Mouse (Mus musculus) MN1 (cell line): Measurements from ENCODE around the gene Commd6.
"Not testable (repeated sequence)": the region's sequence is repeated elsewhere in the genome, so short reads cannot be mapped to it uniquely, and the experiment has no call there.

ENCODE experiments used
- DNase-seq: peaks from one replicate; pipeline ENCODE4 v3.0.0-alpha.2; 2016; ENCODE audit warnings: low spot score

Commd6 gene

GRCm38 (mm10) chr14:101608519-101609368, 31.7 kb downstream of the Commd6 start, which contains the start of gene Tbc1d4:
TSS of gene Tbc1d4 (minus strand) at chr14:101609191.
- DNase-seq, result peak; percentile 92

DNA sequence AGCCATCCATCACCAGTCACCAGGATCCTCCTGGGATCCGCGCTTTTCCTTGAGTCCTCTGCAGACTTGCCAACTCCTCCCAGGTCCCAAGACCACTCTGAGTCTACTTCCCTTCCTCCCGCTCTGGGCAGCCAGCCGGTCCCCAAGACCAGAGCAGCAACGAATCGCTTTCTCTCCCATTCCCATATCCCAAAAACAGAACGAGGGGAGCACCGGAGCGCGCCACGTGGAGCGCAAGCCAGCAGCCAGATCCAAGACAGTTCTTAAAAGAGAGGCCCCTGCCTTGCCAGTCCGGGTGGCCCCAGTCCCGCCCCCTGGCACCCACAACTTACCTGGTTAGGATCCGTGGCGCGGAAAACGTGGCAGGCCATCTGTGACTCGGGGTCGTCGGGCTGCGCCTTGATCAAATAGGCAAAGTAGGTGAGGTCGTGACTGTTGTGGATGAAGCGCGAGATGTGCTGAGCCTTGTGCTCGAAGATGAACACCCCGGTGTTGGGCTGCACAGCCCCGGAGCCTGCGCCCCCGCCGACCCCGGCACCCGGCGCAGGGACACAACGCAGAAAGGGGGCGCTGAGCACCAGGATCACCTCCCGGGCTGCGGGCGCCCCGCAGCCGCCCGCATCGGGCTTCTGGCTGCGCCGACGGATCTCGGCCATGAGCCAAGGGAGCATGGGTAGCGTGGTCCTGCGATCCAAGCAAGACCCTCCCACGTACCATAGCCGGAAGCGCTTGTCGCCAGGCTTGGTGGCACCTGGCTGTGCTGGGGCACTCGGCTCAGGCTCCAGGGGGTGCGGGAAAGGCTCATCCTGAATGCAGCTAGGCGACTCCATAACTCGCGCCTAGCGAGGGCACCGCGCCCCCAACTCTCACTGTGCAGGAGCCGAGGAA, 32.6 kb downstream of the Commd6 start:
- DNase-seq, result peak; percentile 52

GRCm38 (mm10) chr14:101605843-101606242, 34.6 kb downstream of the Commd6 start:
- peak; percentile 34 for DNase-seq

- no peak for DNase-seq
Measured at GRCm38 (mm10) chr14:101602851-101603250, 37.6 kb downstream of the Commd6 start.

DNA sequence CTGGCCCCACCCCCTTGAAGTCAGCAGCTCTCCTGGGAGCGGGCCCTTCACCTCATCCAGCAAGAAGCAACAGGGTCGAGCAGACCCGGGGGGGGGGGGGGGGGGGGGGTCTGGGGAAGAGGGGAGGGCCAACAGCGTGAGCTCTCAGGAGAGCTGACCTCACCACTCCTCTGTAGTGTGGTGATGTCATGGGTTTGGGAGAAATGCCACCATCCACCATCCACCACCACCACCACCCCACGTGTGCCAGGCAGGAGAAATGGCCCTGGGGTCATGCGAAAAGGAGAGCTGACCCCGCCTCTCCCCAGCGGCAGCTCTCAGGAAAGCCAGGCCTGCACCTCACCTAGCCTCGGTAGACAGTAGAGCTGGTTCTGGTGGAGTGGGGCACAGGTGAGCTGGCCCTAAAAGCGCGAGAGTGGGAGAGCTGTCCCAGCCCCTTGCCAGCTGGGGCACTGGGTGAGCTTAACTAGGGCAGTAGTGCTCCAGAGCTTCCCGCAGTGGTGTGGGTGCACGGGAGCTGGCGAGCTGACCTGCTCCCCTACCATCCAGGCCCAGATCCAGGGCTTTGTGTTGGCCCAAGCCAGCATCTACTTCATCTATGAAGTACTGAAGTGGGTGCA, 43.3 kb downstream of the Commd6 start:
- DNase-seq, result no peak

GRCm38 (mm10) chr14:101596691-101597090, 43.8 kb downstream of the Commd6 start:
- no peak for DNase-seq

DNA sequence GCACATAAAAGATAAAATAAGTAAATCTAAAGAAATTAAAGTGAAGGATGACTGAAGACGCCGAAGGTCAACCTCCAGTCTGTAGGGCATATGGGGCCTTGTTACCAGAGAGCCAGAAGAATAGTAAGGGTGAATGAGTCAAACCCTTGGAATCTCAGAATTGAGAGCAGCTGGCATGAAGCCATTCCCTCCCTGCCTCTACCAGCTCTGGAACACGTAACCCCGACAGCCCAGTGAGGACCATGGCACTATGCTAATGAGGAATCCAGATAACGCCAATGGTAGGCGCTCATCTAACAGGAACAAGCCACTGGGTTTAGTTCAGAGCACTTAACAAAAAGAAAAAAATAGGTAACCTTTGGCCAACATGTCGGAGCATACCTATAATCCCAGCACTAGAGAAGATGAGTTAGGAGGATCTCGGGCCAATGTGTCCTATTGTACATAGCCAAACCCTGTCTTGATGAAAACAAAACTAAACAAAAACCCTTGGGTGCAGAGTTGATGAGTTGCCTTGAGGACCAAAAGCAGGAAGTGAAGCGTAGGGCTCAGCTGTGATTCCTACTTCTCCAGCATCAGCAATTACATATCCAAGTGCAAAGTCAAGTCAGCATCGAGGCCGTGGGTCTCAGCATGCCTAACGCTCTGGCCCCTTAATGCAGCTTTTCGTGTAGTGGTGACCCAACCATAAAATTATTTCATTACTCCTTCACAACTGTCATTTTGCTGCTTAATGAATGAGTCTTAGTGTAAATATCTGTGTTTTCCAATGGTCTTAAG, 45.0 kb downstream of the Commd6 start:
- DNase-seq, result peak; percentile 14

- no peak for DNase-seq
Measured at GRCm38 (mm10) chr14:101594001-101594400, 46.5 kb downstream of the Commd6 start.

DNA sequence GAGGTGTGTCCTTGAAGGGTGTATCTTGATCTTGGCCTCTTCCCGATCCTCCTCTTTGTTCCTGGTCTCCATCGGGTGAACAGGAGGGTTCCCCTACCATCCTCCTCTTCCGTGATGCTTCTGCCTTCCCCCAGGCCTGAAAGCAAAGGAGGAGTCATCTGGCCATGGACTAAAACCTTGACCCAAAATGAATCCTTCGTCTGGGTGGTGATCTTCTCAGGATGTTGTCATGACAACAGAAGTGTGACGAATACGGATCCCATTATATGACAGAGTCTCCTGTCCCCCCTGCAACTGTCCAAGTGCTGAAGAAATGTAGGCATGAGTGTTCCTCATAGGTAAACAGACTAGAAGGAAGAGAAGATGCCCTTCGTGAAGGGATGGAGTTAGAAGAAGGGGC, 47.1 kb downstream of the Commd6 start:
- no peak for DNase-seq

DNA sequence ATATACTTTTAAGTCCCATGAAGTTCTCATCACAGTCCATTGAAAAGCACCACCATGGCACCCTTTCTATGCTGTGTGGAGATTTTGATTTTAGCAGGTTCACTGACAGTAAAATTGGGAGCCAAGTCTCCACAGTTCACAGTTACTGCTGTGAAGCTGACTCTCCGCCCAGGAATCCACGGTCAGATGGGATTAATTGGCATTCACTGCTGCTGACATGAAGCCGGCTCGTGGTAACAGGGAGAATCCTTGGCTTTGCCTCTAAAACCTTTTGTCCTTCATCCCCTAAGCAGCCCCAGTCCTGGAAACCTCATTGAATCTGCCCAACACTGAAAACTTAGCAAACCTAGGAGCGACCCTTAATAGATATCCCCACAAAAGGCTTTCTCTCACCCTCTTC, 49.4 kb downstream of the Commd6 start:
- DNase-seq, result no peak

GRCm38 (mm10) chr14:101588209-101588991, 52.1 kb downstream of the Commd6 start:
- not testable (repeated sequence) for DNase-seq

GRCm38 (mm10) chr14:101587366-101588040, 53.0 kb downstream of the Commd6 start:
- DNase-seq, result not testable (repeated sequence)

GRCm38 (mm10) chr14:101586096-101586495, 54.4 kb downstream of the Commd6 start:
- DNase-seq, result peak; percentile 72
